Mouse (Mus musculus) heart, embryonic 15.5 days (tissue): Measurements from ENCODE around the gene Ccdc27. TPM values are rescaled to one million over a fixed set of nuclear protein-coding genes. Genes with fewer than 3 reads are reported as not detected.
A peak's percentile ranks its signal among the peaks of the same experiment; 100 is the strongest.

Experiments used
- ATAC-seq: fragments of 200-750 bp; cut with Nextera tagmentation; replicated peaks from 2 replicates; pipeline ENCODE4 v1.8.0; 2017; ENCODE audit warnings: low read depth, moderate TSS enrichment; ENCODE audit not compliant: insufficient number of reproducible peaks, insufficient read depth, low FRiP score
- H3K27ac ChIP-seq: fragments of 300-500 bp; sonication (generic); 2 replicates; pipeline ENCODE4 v1.5.1; 2015; ENCODE audit warnings: mild to moderate bottlenecking, inconsistent platforms
- H3K27me3 ChIP-seq: fragments of 300-500 bp; sonication (generic); 2 replicates; pipeline ENCODE4 v1.6.1; 2015; ENCODE audit warnings: inconsistent platforms
- H3K36me3 ChIP-seq: fragments of 300-500 bp; sonication (generic); 2 replicates; pipeline ENCODE4 v1.6.1; 2015; ENCODE audit warnings: mild to moderate bottlenecking, inconsistent platforms
- H3K4me1 ChIP-seq: fragments of 300-500 bp; sonication (generic); replicated peaks from 2 replicates; pipeline ENCODE4 v1.6.1; 2015; ENCODE audit warnings: inconsistent platforms
- H3K4me2 ChIP-seq: fragments of 300-500 bp; sonication (generic); 2 replicates; pipeline ENCODE4 v1.6.1; 2015; ENCODE audit warnings: inconsistent platforms, mild to moderate bottlenecking, moderate library complexity
- H3K4me3 ChIP-seq: fragments of 300-500 bp; sonication (generic); 2 replicates; pipeline ENCODE4 v1.5.1; 2015; ENCODE audit warnings: mild to moderate bottlenecking, inconsistent platforms
- H3K9ac ChIP-seq: fragments of 300-500 bp; sonication (generic); 2 replicates; pipeline ENCODE4 v1.6.1; 2015; ENCODE audit warnings: mild to moderate bottlenecking, inconsistent platforms
- H3K9me3 ChIP-seq: fragments of 300-500 bp; sonication (generic); replicated peaks from 2 replicates; pipeline ENCODE4 v1.6.1; 2016; ENCODE audit warnings: inconsistent platforms
- WGBS: fragments of 180-500 bp; shearing (Covaris S2); methylation state at CpG from one replicate; pipeline ENCODE4 v1.1.7; 2015; ENCODE audit warnings: mixed read lengths; 5-methylcytosine and 5-hydroxymethylcytosine counted together
- polyA plus RNA-seq: library from polyadenylated mRNA; unstranded; fragments of >200 nt; fragmentation: Nextera tagmentation; extraction: Ambion mirVana; gene quantifications from 2 replicates; pipeline ENCODE4 v1.2.1, GENCODE M21; 2015

Ccdc27 gene
- polyA plus RNA-seq, 1 experiment from 2014 or later, result not detected

- ATAC-seq, result peak; percentile 94
- Histone ChIP-seq H3K9me3 (no peaks in the 10 kb centered on the region), H3K27me3 (no peaks in the 10 kb centered on the region), H3K4me2 (peak within 1 kb of the TSS; percentile 96), H3K27ac (peak within 1 kb of the TSS; percentile 57), H3K4me3 (peak within 1 kb of the TSS; percentile 76), H3K36me3 (peaks cover 14% of the 10 kb centered on the region), H3K4me1 (peaks cover 25% of the 10 kb centered on the region), H3K9ac (peak within 1 kb of the TSS; percentile 87)
- WGBS, result under 1% methylated on average over 54 of the region's 59 CpGs
Observed at GRCm38 (mm10) chr4:154011646-154012089, 30.8 kb downstream of the Ccdc27 start, which contains the start of gene Lrrc47. Gene Lrrc47, plus strand, starts transcription at chr4:154011731.

DNA sequence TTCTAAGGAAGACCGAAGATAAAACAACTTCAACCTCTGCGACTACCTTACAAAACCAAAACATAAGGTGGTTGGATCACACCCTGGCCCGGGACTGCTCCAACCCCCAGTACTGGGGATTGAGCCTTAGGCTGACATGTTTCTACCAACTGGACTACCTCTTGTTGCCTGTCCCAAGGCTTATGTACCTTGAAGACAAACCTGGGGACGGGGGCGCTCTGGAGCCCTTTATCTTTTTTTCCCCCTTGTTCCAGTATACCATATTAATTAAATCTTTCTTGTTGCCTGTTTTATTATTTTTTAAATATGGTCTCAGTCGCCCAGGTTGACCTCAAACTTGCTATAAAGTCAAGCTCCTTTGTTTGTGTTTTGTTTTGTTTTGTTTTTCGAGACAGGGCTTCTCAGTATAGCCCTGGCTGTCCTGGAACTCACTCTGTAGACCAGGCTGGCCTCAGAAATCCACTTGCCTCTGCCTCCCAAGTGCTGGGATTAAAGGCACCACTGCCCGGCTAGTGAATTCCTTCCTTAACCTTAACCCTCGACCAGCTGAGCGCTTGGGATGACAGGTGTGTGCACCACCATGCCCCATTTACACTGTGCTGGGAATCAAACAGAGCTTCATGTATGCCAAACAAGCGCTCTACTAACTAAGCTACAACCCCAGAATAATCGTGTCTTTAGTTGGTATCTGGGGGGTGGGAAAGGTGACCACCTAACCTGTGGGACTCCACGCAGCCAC lies 31.4 kb downstream of the Ccdc27 start:
- ATAC-seq, result no peak
- 29% methylated on average over 13 of the region's 13 CpGs for WGBS
- peaks cover 25% of the 10 kb centered on the region for H3K4me1 ChIP-seq
- no peaks in the 10 kb centered on the region for H3K9me3 ChIP-seq
- peak overlapping the region; percentile 96 for H3K4me2 ChIP-seq
- no peaks in the 10 kb centered on the region for H3K27me3 ChIP-seq
- H3K4me3 ChIP-seq, result peak overlapping the region; percentile 76
- peak overlapping the region; percentile 57; the same call in 1 of the 2 replicates for H3K27ac ChIP-seq
- H3K36me3 ChIP-seq, result peaks cover 14% of the 10 kb centered on the region; the same call in 1 of the 2 replicates
- peak overlapping the region; percentile 87 for H3K9ac ChIP-seq

GRCm38 (mm10) chr4:154007759-154008158 lies 34.7 kb downstream of the Ccdc27 start:
- ATAC-seq, result no peak
- no peaks in the 10 kb centered on the region for H3K27me3 ChIP-seq
- no peak overlapping the region for H3K4me3 ChIP-seq
- H3K4me1 ChIP-seq, result peaks cover 11% of the 10 kb centered on the region
- no peak overlapping the region for H3K4me2 ChIP-seq
- peaks cover 21% of the 10 kb centered on the region; the same call in 1 of the 2 replicates for H3K36me3 ChIP-seq
- no peak overlapping the region for H3K27ac ChIP-seq
- 60% methylated on average over 4 of the region's 4 CpGs for WGBS
- no peaks in the 10 kb centered on the region for H3K9me3 ChIP-seq
- H3K9ac ChIP-seq, result no peak overlapping the region

GRCm38 (mm10) chr4:154006264-154006663 lies 36.2 kb downstream of the Ccdc27 start:
- WGBS, result 89% methylated on average over 6 of the region's 6 CpGs
- H3K9ac ChIP-seq, result no peak overlapping the region

GRCm38 (mm10) chr4:154005488-154005887 lies 37.0 kb downstream of the Ccdc27 start:
- Histone ChIP-seq H3K4me2 (no peak overlapping the region), H3K9me3 (no peaks in the 10 kb centered on the region), H3K4me3 (no peak overlapping the region), H3K9ac (no peak overlapping the region), H3K36me3 (peaks cover 21% of the 10 kb centered on the region; the same call in 1 of the 2 replicates), H3K27me3 (no peaks in the 10 kb centered on the region), H3K4me1 (no peaks in the 10 kb centered on the region), H3K27ac (no peak overlapping the region)
- ATAC-seq, result no peak
- 85% methylated on average over 5 of the region's 5 CpGs for WGBS

More at GRCm38 (mm10) chr4:154006264-154006663, 36.2 kb downstream of the Ccdc27 start:
- no peaks in the 10 kb centered on the region for H3K9me3 ChIP-seq
- H3K4me2 ChIP-seq, result no peak overlapping the region
- H3K27ac ChIP-seq, result no peak overlapping the region
- H3K4me3 ChIP-seq, result no peak overlapping the region
- no peak for ATAC-seq
- H3K27me3 ChIP-seq, result no peaks in the 10 kb centered on the region
- peaks cover 21% of the 10 kb centered on the region; the same call in 1 of the 2 replicates for H3K36me3 ChIP-seq
- H3K4me1 ChIP-seq, result 0 out of 2 replicates have a peak, but pooled peaks cover 5% of the 10 kb centered on the region

DNA sequence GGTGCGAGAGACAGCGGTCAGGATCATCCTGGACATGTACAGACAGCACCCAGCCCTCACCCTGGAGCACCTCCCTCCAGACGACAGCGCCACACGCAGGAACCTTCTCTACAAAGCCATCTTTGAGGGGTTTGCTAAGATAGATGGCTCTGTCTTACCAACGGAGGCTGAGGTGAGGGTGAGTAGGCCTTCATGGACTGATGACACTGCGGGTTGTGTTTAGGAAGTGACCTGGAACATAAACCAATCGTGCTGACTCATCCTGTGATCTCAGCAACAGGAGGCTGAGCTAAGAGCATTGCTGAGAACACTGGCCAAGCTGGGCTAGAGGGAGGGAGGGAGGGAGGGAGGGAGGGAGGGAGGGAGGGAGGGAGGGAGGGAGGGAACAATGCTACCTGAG lies 49.0 kb downstream of the Ccdc27 start:
- WGBS, result 85% methylated on average over 8 of the region's 8 CpGs
- ATAC-seq, result no peak
- Histone ChIP-seq H3K9me3 (no peaks in the 10 kb centered on the region), H3K9ac (no peak overlapping the region), H3K36me3 (peaks cover 80% of the 10 kb centered on the region), H3K4me3 (no peak overlapping the region), H3K27me3 (no peaks in the 10 kb centered on the region), H3K4me2 (no peak overlapping the region), H3K27ac (no peak overlapping the region), H3K4me1 (no peaks in the 10 kb centered on the region)

DNA sequence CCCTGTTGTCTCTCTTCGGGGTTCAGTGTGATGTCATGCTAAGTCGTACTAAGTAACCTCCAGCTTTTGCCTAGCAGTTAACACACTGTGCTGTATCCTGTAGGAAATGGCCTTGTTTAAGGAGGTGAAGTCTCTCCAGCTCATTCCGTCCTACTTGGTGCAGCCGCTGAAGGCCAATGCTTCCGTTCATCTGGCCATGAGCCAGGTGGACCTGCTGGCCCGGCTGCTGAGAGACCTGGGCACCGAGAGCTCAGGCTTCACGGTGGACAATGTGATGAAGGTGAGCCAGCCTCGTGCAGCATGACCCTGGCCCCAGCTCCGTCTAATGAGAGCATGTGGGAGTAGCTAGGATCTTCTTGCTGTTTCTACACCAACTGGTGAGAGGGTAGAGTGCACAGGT lies 49.8 kb downstream of the Ccdc27 start:
- no peaks in the 10 kb centered on the region for H3K4me1 ChIP-seq
- H3K27me3 ChIP-seq, result no peaks in the 10 kb centered on the region
- no peak overlapping the region for H3K9ac ChIP-seq
- WGBS, result 84% methylated on average over 10 of the region's 10 CpGs
- no peak overlapping the region for H3K27ac ChIP-seq
- H3K4me3 ChIP-seq, result no peak overlapping the region
- peaks cover 80% of the 10 kb centered on the region for H3K36me3 ChIP-seq
- H3K4me2 ChIP-seq, result no peak overlapping the region
- ATAC-seq, result no peak
- no peaks in the 10 kb centered on the region for H3K9me3 ChIP-seq

- peaks cover 54% of the 10 kb centered on the region for H3K36me3 ChIP-seq
- H3K4me2 ChIP-seq, result no peak overlapping the region
- H3K4me3 ChIP-seq, result no peak overlapping the region
- no peak for ATAC-seq
- no peak overlapping the region for H3K9ac ChIP-seq
- H3K9me3 ChIP-seq, result no peaks in the 10 kb centered on the region
- WGBS, result 91% methylated on average over 11 of the region's 11 CpGs
- H3K27ac ChIP-seq, result no peak overlapping the region
- H3K27me3 ChIP-seq, result no peaks in the 10 kb centered on the region
- peaks cover 15% of the 10 kb centered on the region for H3K4me1 ChIP-seq
Observed at GRCm38 (mm10) chr4:153980470-153980869, 62.0 kb downstream of the Ccdc27 start.

- no peaks in the 10 kb centered on the region for H3K27me3 ChIP-seq
- 84% methylated on average over 10 of the region's 10 CpGs for WGBS
- no peak overlapping the region for H3K4me3 ChIP-seq
- H3K36me3 ChIP-seq, result peaks cover 42% of the 10 kb centered on the region
- H3K4me1 ChIP-seq, result peaks cover 15% of the 10 kb centered on the region
- no peaks in the 10 kb centered on the region for H3K9me3 ChIP-seq
- no peak overlapping the region for H3K9ac ChIP-seq
- no peak overlapping the region for H3K27ac ChIP-seq
- H3K4me2 ChIP-seq, result no peak overlapping the region
- no peak for ATAC-seq
Observed at GRCm38 (mm10) chr4:153979243-153979642, 63.2 kb downstream of the Ccdc27 start.

Other genes with a start within 250 kb of the Ccdc27 start
- gene A430005L14Rik, start 85.4 kb downstream of the Ccdc27 start, polyA plus RNA-seq, result 42.7 and 46.8 TPM in 2 replicates
- 5.5 and 8.5 TPM in 2 replicates for gene Dffb, start 67.6 kb downstream of the Ccdc27 start, polyA plus RNA-seq
- gene Cep104, start 67.5 kb downstream of the Ccdc27 start, polyA plus RNA-seq, result 11.6 and 16.2 TPM in 2 replicates
- gene Lrrc47, start 30.9 kb downstream of the Ccdc27 start, polyA plus RNA-seq, result 13.4 and 20.9 TPM in 2 replicates
- gene Smim1, start 16.4 kb downstream of the Ccdc27 start, polyA plus RNA-seq, result 41.4 and 52.6 TPM in 2 replicates
- gene Trp73, start 97.5 kb upstream of the Ccdc27 start, polyA plus RNA-seq, result 0.26 and 0.36 TPM in 2 replicates
- 19.5 and 25.7 TPM in 2 replicates for gene Wrap73, start 99.7 kb upstream of the Ccdc27 start, polyA plus RNA-seq
- 116 and 145 TPM in 2 replicates for gene Tprgl, start 118.0 kb upstream of the Ccdc27 start, polyA plus RNA-seq
- 31.5 and 47.7 TPM in 2 replicates for gene Megf6, start 128.1 kb upstream of the Ccdc27 start, polyA plus RNA-seq